In genomic region chr10:120208575-120209538, GRCm38 (mm10) we compare ENCODE assay signal across 1 mouse cellular context.
A peak's percentile ranks its signal among the peaks of the same experiment; 100 is the strongest.
TF ChIP-seq lines count a peak whose summit lies in the region.

No protein-coding gene starts in this region.

TF ChIP-seq in CH12.LX, 34 proteins besides CTCF, POLR2A, EP300 and RAD21 (continued from another document):
- TF ChIP-seq UBTF (IDR thresholded peaks at IDR 0.05; ENCODE audit: low read depth, low read length) (no peak), E2F4 (IDR thresholded peaks at IDR 0.05; ENCODE audit: insufficient replicate concordance, low read depth, low read length) (no peak), MYC (IDR thresholded peaks at IDR 0.05; ENCODE audit: low read depth, low read length) (no peak), BHLHE40 (IDR thresholded peaks at IDR 0.05; ENCODE audit: low read depth, low read length) (peak; percentile 57), ETS1 (conservative IDR thresholded peaks at IDR 0.05; ENCODE audit: low read depth, low read length) (no peak; the same call in 1 of the 2 replicates), TCF12 (IDR thresholded peaks at IDR 0.05; ENCODE audit: low read depth, low read length) (peak; percentile 91), CHD1 (IDR thresholded peaks at IDR 0.05; ENCODE audit: low read depth, low read length) (no peak), MAX (IDR thresholded peaks at IDR 0.05; ENCODE audit: low read length) (no peak), ELF1 (IDR thresholded peaks at IDR 0.05; ENCODE audit: low read depth, low read length) (peak; percentile 100), NRF1 (IDR thresholded peaks at IDR 0.05; ENCODE audit: low read depth, low read length) (peak; percentile 51), JUN (IDR thresholded peaks at IDR 0.05; ENCODE audit: insufficient read depth, low read depth, low read length) (no peak), MAFK (IDR thresholded peaks at IDR 0.05; ENCODE audit: insufficient replicate concordance, low read length) (no peak), USF1 (IDR thresholded peaks at IDR 0.05; ENCODE audit: low read depth, low read length) (no peak), RCOR1 (conservative IDR thresholded peaks at IDR 0.05; ENCODE audit: low read depth, low read length) (no peak), GABPA (IDR thresholded peaks at IDR 0.05; ENCODE audit: insufficient replicate concordance, low read depth, low read length) (no peak; the same call in 1 of the 2 replicates), ZC3H11A (IDR thresholded peaks at IDR 0.05; ENCODE audit: low read depth, low read length) (no peak), KAT2A (IDR thresholded peaks at IDR 0.05; ENCODE audit: insufficient replicate concordance, low read length) (0 out of 2 replicates have a peak, but pooled peaks have one; percentile 35), SIN3A (IDR thresholded peaks at IDR 0.05; ENCODE audit: low read length) (peak; percentile 98), POLR2AphosphoS2 (IDR thresholded peaks at IDR 0.05; ENCODE audit: low read depth, low read length) (no peak), MXI1 (IDR thresholded peaks at IDR 0.05; ENCODE audit: low read depth, low read length) (peak; percentile 66), ZNF384 (IDR thresholded peaks at IDR 0.05; ENCODE audit: low read depth, low read length) (peak; percentile 50; the same call in 1 of the 2 replicates), MAZ (IDR thresholded peaks at IDR 0.05; ENCODE audit: low read depth, low read length) (0 out of 2 replicates have a peak, but pooled peaks have one; percentile 6), USF2 (conservative IDR thresholded peaks at IDR 0.05; ENCODE audit: low read depth, low read length) (no peak)
